Mouse (Mus musculus) leukemia stem cell, adult 10-12 weeks (primary cell): ENCODE results near the gene Bcar3. TPM values are rescaled to one million over a fixed set of nuclear protein-coding genes. Genes with fewer than 3 reads are reported as not detected.

Source experiments
- polyA plus RNA-seq: library from polyadenylated mRNA; stranded (reverse); fragments of >175 nt; gene quantifications from 2 replicates; pipeline ENCODE4 v1.2.3, GENCODE M21; 2012; ENCODE audit warnings: low replicate concordance

Gene Bcar3
- polyA plus RNA-seq: 40.2 and 98.1 TPM in 2 replicates

DNA sequence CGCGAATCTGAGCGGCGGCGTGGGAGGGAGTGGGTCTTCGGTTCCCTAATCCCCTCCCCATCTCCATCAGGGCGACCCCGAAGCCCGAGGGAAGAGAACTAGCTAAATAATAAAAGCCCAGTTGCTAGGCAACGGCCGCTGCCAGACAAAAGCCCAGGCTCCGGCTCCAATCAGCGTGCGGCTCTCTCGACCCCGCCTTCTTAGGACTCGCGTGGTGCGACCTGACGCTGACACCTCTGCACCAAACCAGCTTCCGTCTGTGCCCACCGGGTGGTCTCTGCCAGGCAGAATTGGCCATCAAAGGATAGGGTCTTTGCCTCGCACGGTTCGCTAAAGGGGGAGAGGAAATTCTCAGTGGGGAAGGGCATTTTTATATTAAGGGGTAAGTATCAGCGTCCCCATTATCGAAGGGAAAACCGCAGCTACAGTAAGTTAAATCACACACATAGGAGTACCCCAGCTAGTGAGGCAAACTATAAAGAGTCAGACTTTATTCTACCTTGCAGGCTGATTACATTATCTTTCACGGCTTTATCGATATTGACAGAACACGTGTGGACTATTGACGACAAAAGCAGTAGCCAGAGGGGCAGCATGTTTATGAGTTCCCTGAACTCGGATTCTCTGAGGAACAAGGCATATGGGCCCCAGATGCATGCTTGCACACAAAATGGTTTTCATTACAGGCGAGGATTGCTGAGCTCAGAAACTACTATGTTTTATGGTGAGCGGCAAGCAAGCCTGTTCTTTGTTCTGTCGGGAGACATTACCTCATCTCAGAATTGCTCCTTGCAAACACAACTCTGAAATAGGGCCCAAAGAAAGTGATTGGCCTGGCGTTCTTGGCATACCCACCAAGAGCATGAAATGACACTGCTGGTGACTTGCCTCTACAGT is at the start of gene Bcar3:
Bcar3 (plus strand) TSS at position 183 of the 897 bp plus-strand sequence.

GRCm38 (mm10) chr3:122245215-122245877 is 48.6 kb upstream of the Bcar3 start, which contains the start of gene Gclm:
Gene Gclm, plus strand, starts transcription at chr3:122245557.

DNA sequence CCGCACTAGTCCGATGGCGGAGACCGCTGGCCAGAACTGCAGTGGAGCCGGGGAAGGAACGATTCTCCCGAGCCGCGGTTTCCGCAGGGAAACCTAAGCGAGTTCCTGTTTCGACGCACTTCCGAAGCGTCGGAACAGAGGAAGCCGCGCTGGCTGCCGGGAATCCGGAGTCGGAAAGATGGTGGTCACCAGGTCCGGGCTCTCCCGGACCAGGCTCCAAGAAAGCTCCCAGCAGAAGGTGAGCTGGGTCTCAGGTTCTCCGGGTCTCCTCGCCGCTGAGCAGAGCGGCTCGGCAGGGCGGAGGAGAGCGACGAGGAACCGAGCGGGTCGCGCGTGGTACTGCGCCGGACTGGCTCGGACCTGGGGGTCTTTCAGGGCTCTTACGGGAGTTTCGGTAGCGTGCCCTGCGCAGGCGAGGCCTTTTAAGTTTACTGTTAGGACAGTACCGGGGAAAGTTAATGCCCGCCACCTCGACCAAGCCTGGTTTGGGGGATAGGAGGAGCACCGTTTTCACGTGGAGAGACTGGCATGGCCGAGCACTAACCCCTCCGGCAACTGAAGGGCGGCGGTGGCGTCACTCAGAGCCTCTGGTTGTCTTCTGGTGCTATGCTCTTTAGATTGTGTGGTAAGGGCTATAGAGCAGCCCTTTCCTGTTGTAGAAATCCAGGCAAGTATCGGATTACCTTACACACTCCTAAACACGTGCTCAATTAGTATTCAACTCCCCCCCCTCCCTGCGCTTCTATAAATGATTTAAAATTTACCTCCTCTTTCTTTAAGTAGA is 19.5 kb upstream of the Bcar3 start, which contains the start of gene Dnttip2:
Dnttip2 (plus strand) TSS at position 148 of the 784 bp plus-strand sequence.

Other genes with a start within 250 kb of the Bcar3 start
- gene Abca4, start 249.7 kb upstream of the Bcar3 start, polyA plus RNA-seq: 0.77 TPM in 1 of 2 replicates, not detected in the other
- 552 and 626 TPM in 2 replicates for gene Gclm, start 48.6 kb upstream of the Bcar3 start, polyA plus RNA-seq
- 2.0 and 6.3 TPM in 2 replicates for gene Dnttip2, start 19.7 kb upstream of the Bcar3 start, polyA plus RNA-seq